Mouse (Mus musculus): ENCODE data around the gene Egfl8.

DNA sequence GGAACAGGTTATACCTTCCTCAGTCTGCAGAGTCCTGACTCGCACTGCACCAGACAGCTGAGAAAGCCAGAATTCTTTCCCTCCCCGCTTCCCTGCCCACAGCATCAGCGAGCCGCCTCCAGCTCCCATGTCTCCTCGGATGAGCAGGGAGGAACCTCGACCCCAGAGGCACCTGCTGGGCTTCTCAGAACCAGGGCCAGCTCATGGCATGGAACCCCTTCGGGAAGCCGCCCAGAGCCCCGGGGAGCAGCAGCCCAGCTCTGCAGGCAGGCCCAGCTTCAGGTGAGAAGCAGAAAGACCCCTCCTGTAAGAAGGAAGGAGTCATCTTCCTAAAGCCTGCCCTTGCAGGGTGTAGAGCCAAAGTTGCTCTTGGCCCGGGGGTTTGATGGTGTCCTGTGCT, 36.8 kb upstream of the Egfl8 start:
- TF ChIP-seq CTCF (IDR thresholded peaks at IDR 0.05; ENCODE audit: low read depth) (no peak), EP300 (optimal IDR thresholded peaks at IDR 0.05) (no peak)

Data from stomach, postnatal 0 days (tissue).